Mouse (Mus musculus): ENCODE results near the gene Rln3.
"Not testable (repeated sequence)": the region's sequence is repeated elsewhere in the genome, so short reads cannot be mapped to it uniquely, and the experiment has no call there.

DNA sequence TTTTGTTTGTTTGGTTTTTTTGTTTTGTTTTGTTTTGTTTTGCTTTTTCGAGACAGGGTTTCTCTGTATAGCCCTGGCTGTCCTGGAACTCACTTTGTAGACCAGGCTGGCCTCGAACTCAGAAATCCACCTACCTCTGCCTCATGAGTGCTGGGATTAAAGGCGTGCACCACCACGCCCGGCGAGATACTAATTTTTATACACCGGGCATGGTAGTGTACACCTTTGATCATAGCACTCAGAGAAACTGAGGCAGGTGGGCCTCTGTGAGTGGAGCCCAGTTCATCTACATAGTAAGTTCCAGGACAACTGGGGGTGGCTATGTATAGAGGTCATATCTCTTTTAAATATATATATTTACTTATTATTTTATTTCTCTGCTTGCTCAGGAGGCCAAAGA lies 39.3 kb downstream of the Rln3 start:
- TF ChIP-seq CTCF (IDR thresholded peaks at IDR 0.05; ENCODE audit: borderline replicate concordance, insufficient read depth, low read length); POLR2A (IDR thresholded peaks at IDR 0.05; ENCODE audit: low read depth, low read length): not testable (repeated sequence)

Measured in embryonic fibroblast, embryonic 13.5 days (primary cell).